Mouse (Mus musculus) MEL (cell line): ENCODE data around the gene Rnf166. TPM values are rescaled to one million over a fixed set of nuclear protein-coding genes. Genes with fewer than 3 reads are reported as not detected.

ENCODE experiments used
- DNase-seq: peaks from one replicate; pipeline ENCODE4 v3.0.0; 2011; ENCODE audit warnings: low read depth, low spot score
- H3K27ac ChIP-seq: 2 replicates; pipeline ENCODE4 v1.5.1; 2012; ENCODE audit warnings: low read depth, mild to moderate bottlenecking, control low read depth, low read length, moderate library complexity; ENCODE audit not compliant: control insufficient read depth
- H3K27me3 ChIP-seq, 2 experiments: fragments of 150-350 bp in 1 of 2; sonication (generic) in 1 of 2; 2 replicates each; pipeline ENCODE4 v1.6.1; 2012; ENCODE audit warnings: low read length in 2 of 2, mild to moderate bottlenecking in 2 of 2, improper control_type of control experiment in 1 of 2, moderate library complexity in 1 of 2; ENCODE audit not compliant: insufficient read depth in 2 of 2, control insufficient read depth in 1 of 2
- H3K36me3 ChIP-seq, 2 experiments: 2 replicates each; pipeline ENCODE4 v1.6.1; 2012 to 2014; ENCODE audit warnings: low read length in 2 of 2, improper control_type of control experiment in 1 of 2, inconsistent platforms in 1 of 2, mild to moderate bottlenecking in 1 of 2; ENCODE audit not compliant: insufficient read depth in 2 of 2, control insufficient read depth in 1 of 2
- H3K4me1 ChIP-seq, 2 experiments: fragments of 150-350 bp in 1 of 2; sonication (generic) in 1 of 2; 2 replicates each; pipeline ENCODE4 v1.6.1; 2012; ENCODE audit warnings: low read length in 2 of 2, improper control_type of control experiment in 1 of 2, mild to moderate bottlenecking in 1 of 2; ENCODE audit not compliant: insufficient read depth in 2 of 2, control insufficient read depth in 1 of 2
- H3K4me3 ChIP-seq, 2 experiments: fragments of 150-350 bp in 1 of 2; sonication (generic) in 1 of 2; 2 replicates each; pipeline ENCODE4 v1.5.1; 2012; ENCODE audit warnings: low read depth in 2 of 2, low read length in 2 of 2, mild to moderate bottlenecking in 2 of 2, moderate library complexity in 2 of 2, control low read depth in 1 of 2, improper control_type of control experiment in 1 of 2; ENCODE audit not compliant: control insufficient read depth in 1 of 2, insufficient read depth in 1 of 2
- H3K79me2 ChIP-seq: 2 replicates; pipeline ENCODE4 v1.6.1; 2012; ENCODE audit warnings: mild to moderate bottlenecking, low read length, moderate library complexity; ENCODE audit not compliant: control insufficient read depth, poor library complexity, insufficient read depth
- H3K9ac ChIP-seq: 2 replicates; pipeline ENCODE4 v1.6.1; 2012; ENCODE audit warnings: low read depth, mild to moderate bottlenecking, control low read depth, low read length, moderate library complexity; ENCODE audit not compliant: control insufficient read depth, poor library complexity, severe bottlenecking
- H3K9me3 ChIP-seq: fragments of 150-350 bp; sonication (generic); replicated peaks from 2 replicates; pipeline ENCODE4 v1.6.1; 2012; ENCODE audit warnings: mild to moderate bottlenecking, low read length, improper control_type of control experiment, moderate library complexity; ENCODE audit not compliant: insufficient read depth
- BHLHE40 ChIP-seq: IDR thresholded peaks from 2 replicates; pipeline ENCODE4 v1.6.1; 2012; ENCODE audit warnings: low read depth, mild to moderate bottlenecking, inconsistent platforms, low read length, improper control_type of control experiment, borderline replicate concordance
- CHD1 ChIP-seq: IDR thresholded peaks from 2 replicates; pipeline ENCODE4 v1.6.1; 2012; ENCODE audit warnings: low read depth, mild to moderate bottlenecking, inconsistent platforms, low read length, improper control_type of control experiment
- CHD2 ChIP-seq: IDR thresholded peaks from 2 replicates; pipeline ENCODE4 v1.6.1; 2011; ENCODE audit warnings: low read length, improper control_type of control experiment
- CTCF ChIP-seq, 3 experiments: IDR thresholded peaks in 2 of 3; conservative IDR thresholded peaks in 1 of 3; 2 replicates each; pipeline ENCODE4 v1.5.1; 2011 to 2012; ENCODE audit warnings: low read length in 3 of 3, low read depth in 2 of 3, mild to moderate bottlenecking in 2 of 3, improper control_type of control experiment in 1 of 3, inconsistent platforms in 1 of 3, mixed read lengths in 1 of 3, moderate library complexity in 1 of 3; ENCODE audit not compliant: control insufficient read depth in 1 of 3, insufficient read depth in 1 of 3, poor library complexity in 1 of 3, severe bottlenecking in 1 of 3
- E2F4 ChIP-seq: IDR thresholded peaks from 2 replicates; pipeline ENCODE4 v1.6.1; 2011; ENCODE audit warnings: low read depth, low read length, improper control_type of control experiment, borderline replicate concordance
- ELF1 ChIP-seq: IDR thresholded peaks from 2 replicates; pipeline ENCODE4 v1.6.1; 2014; ENCODE audit warnings: low read depth, mild to moderate bottlenecking, inconsistent platforms, low read length, improper control_type of control experiment, moderate library complexity
- EP300 ChIP-seq, 2 experiments: IDR thresholded peaks; 2 replicates each; pipeline ENCODE4 v1.6.1; 2011; ENCODE audit warnings: improper control_type of control experiment in 2 of 2, low read length in 2 of 2, low read depth in 1 of 2, mild to moderate bottlenecking in 1 of 2
- ETS1 ChIP-seq: IDR thresholded peaks from 2 replicates; pipeline ENCODE4 v1.6.1; 2012; ENCODE audit warnings: low read depth, mild to moderate bottlenecking, inconsistent platforms, low read length, improper control_type of control experiment, moderate library complexity
- GABPA ChIP-seq: IDR thresholded peaks from 2 replicates; pipeline ENCODE4 v1.6.1; 2012; ENCODE audit warnings: low read depth, mild to moderate bottlenecking, inconsistent platforms, low read length, improper control_type of control experiment, moderate library complexity
- GATA1 ChIP-seq: IDR thresholded peaks from 2 replicates; pipeline ENCODE4 v1.6.1; 2011; ENCODE audit warnings: low read depth, low read length, improper control_type of control experiment
- HCFC1 ChIP-seq: IDR thresholded peaks from 2 replicates; pipeline ENCODE4 v1.6.1; 2012; ENCODE audit warnings: low read depth, mild to moderate bottlenecking, inconsistent platforms, low read length, improper control_type of control experiment, moderate library complexity
- JUND ChIP-seq: IDR thresholded peaks from 2 replicates; pipeline ENCODE4 v1.6.1; 2011; ENCODE audit warnings: low read depth, mild to moderate bottlenecking, improper control_type of control experiment, low read length
- KAT2A ChIP-seq: conservative IDR thresholded peaks from 2 replicates; pipeline ENCODE4 v1.6.1; 2012; ENCODE audit warnings: low read depth, low read length, improper control_type of control experiment, inconsistent platforms
- MAX ChIP-seq: IDR thresholded peaks from 2 replicates; pipeline ENCODE4 v1.6.1; 2011; ENCODE audit warnings: low read length, improper control_type of control experiment
- MEF2A ChIP-seq: IDR thresholded peaks from 2 replicates; pipeline ENCODE4 v1.6.1; 2014; ENCODE audit warnings: low read depth, mild to moderate bottlenecking, inconsistent platforms, low read length, improper control_type of control experiment; ENCODE audit not compliant: poor library complexity, insufficient replicate concordance, severe bottlenecking; ENCODE audit errors: extremely low read depth
- MXI1 ChIP-seq: IDR thresholded peaks from 2 replicates; pipeline ENCODE4 v1.6.1; 2011; ENCODE audit warnings: mild to moderate bottlenecking, low read depth, low read length, improper control_type of control experiment
- MYB ChIP-seq: IDR thresholded peaks from 2 replicates; pipeline ENCODE4 v1.6.1; 2011; ENCODE audit warnings: mild to moderate bottlenecking, low read depth, low read length, improper control_type of control experiment
- MYC ChIP-seq: IDR thresholded peaks from 2 replicates; pipeline ENCODE4 v1.6.1; 2011; ENCODE audit warnings: low read depth, mild to moderate bottlenecking, low read length, improper control_type of control experiment, moderate library complexity
- NELFE ChIP-seq: IDR thresholded peaks from 2 replicates; pipeline ENCODE4 v1.6.1; 2011; ENCODE audit warnings: low read depth, low read length, improper control_type of control experiment
- NRF1 ChIP-seq: IDR thresholded peaks from 2 replicates; pipeline ENCODE4 v1.6.1; 2014; ENCODE audit warnings: low read depth, mild to moderate bottlenecking, inconsistent platforms, low read length, improper control_type of control experiment, moderate library complexity; ENCODE audit not compliant: poor library complexity, insufficient read depth, severe bottlenecking
- POLR2AphosphoS2 ChIP-seq: IDR thresholded peaks from 2 replicates; pipeline ENCODE4 v1.6.1; 2011; ENCODE audit warnings: low read length, improper control_type of control experiment
- POLR2AphosphoS5 ChIP-seq: IDR thresholded peaks from 2 replicates; pipeline ENCODE4 v1.6.1; 2012; ENCODE audit warnings: low read depth, borderline replicate concordance, mild to moderate bottlenecking, inconsistent platforms, low read length, moderate library complexity, mixed read lengths
- RAD21 ChIP-seq: IDR thresholded peaks from 2 replicates; pipeline ENCODE4 v1.6.1; 2011; ENCODE audit warnings: mild to moderate bottlenecking, low read depth, low read length, improper control_type of control experiment
- RCOR1 ChIP-seq: IDR thresholded peaks from 2 replicates; pipeline ENCODE4 v1.6.1; 2012; ENCODE audit warnings: low read depth, mild to moderate bottlenecking, inconsistent platforms, low read length, improper control_type of control experiment
- SIN3A ChIP-seq: IDR thresholded peaks from 2 replicates; pipeline ENCODE4 v1.6.1; 2012; ENCODE audit warnings: low read length, improper control_type of control experiment, inconsistent platforms
- SMC3 ChIP-seq: IDR thresholded peaks from 2 replicates; pipeline ENCODE4 v1.6.1; 2011; ENCODE audit warnings: low read depth, low read length, improper control_type of control experiment
- TAL1 ChIP-seq: IDR thresholded peaks from 2 replicates; pipeline ENCODE4 v1.6.1; 2012; ENCODE audit warnings: mild to moderate bottlenecking, inconsistent platforms, low read length, moderate library complexity, mixed read lengths
- TCF12 ChIP-seq: IDR thresholded peaks from 2 replicates; pipeline ENCODE4 v1.6.1; 2014; ENCODE audit warnings: low read depth, mild to moderate bottlenecking, inconsistent platforms, low read length, improper control_type of control experiment, moderate library complexity
- UBTF ChIP-seq: IDR thresholded peaks from 2 replicates; pipeline ENCODE4 v1.6.1; 2012; ENCODE audit warnings: low read depth, mild to moderate bottlenecking, inconsistent platforms, low read length, improper control_type of control experiment, moderate library complexity, borderline replicate concordance; ENCODE audit not compliant: insufficient read depth
- USF2 ChIP-seq, 2 experiments: IDR thresholded peaks; 2 replicates each; pipeline ENCODE4 v1.6.1; 2011 to 2012; ENCODE audit warnings: improper control_type of control experiment in 2 of 2, low read length in 2 of 2, borderline replicate concordance in 1 of 2, inconsistent platforms in 1 of 2, low read depth in 1 of 2, mild to moderate bottlenecking in 1 of 2; ENCODE audit not compliant: insufficient read depth in 1 of 2
- ZC3H11A ChIP-seq: IDR thresholded peaks from 2 replicates; pipeline ENCODE4 v1.6.1; 2012; ENCODE audit warnings: low read depth, mild to moderate bottlenecking, inconsistent platforms, low read length, improper control_type of control experiment
- ZKSCAN1 ChIP-seq: IDR thresholded peaks from 2 replicates; pipeline ENCODE4 v1.6.1; 2012; ENCODE audit warnings: low read depth, mild to moderate bottlenecking, inconsistent platforms, low read length, improper control_type of control experiment, moderate library complexity
- ZMIZ1 ChIP-seq: IDR thresholded peaks from 2 replicates; pipeline ENCODE4 v1.6.1; 2012; ENCODE audit warnings: low read depth, mild to moderate bottlenecking, inconsistent platforms, low read length, improper control_type of control experiment, moderate library complexity
- ZNF384 ChIP-seq: IDR thresholded peaks from 2 replicates; pipeline ENCODE4 v1.6.1; 2012; ENCODE audit warnings: low read depth, mild to moderate bottlenecking, inconsistent platforms, low read length, improper control_type of control experiment
- polyA plus RNA-seq, 2 experiments: library from polyadenylated mRNA; stranded (reverse) in 1 of 2; unstranded in 1 of 2; fragments of >175 nt in 1 of 2; fragments of >200 nt in 1 of 2; gene quantifications; 2 replicates each; pipeline versions ENCODE4 v1.2.1 to v1.2.4; 2012; ENCODE audit warnings: low replicate concordance in 2 of 2, low read depth in 1 of 2; ENCODE audit not compliant: insufficient read length in 2 of 2, insufficient read depth in 1 of 2, missing spikeins in 1 of 2
- total RNA-seq: library from RNA; depleted of rRNA; stranded (reverse); fragments of 300-350 nt; gene quantifications from 2 replicates; pipeline ENCODE4 v1.2.3, GENCODE M21; 2012; rRNA removed

Gene Rnf166
- total RNA-seq (12.0 and 18.6 TPM in 2 replicates), polyA plus RNA-seq (10 to 100 TPM in 1 of 2 experiments, not detected in 1; 37.7 TPM)

GRCm38 (mm10) chr8:122475580-122476320 is at the start of gene Rnf166, which contains the start of gene Ctu2:
Rnf166 (minus strand) TSS chr8:122476064.
Ctu2 (plus strand) TSS chr8:122476143.
- peaks cover 6 to 17% of the 10 kb centered on the region in 2 experiments for H3K4me1 ChIP-seq
- H3K4me3 ChIP-seq: peak within 1 kb of the TSS; percentile 90 to 97
- H3K27ac ChIP-seq: peak within 1 kb of the TSS; percentile 69
- H3K79me2 ChIP-seq: peaks cover 21% of the 10 kb centered on the region
- DNase-seq: peak; percentile 92
- H3K36me3 ChIP-seq: peaks cover 0 to 13% of the 10 kb centered on the region in 2 experiments; a peak in 3 of 4 replicates
- no peaks in the 10 kb centered on the region for H3K27me3 ChIP-seq
- peak within 1 kb of the TSS; percentile 92 for H3K9ac ChIP-seq
- no peaks in the 10 kb centered on the region for H3K9me3 ChIP-seq
- TF ChIP-seq RCOR1 (0 out of 2 replicates have a peak, but pooled peaks have one; percentile 7), ELF1 (peak; percentile 72), ZC3H11A (peak; percentile 47), NELFE (peak; percentile 74), POLR2AphosphoS2 (peak; percentile 48; the same call in 1 of the 2 replicates), CTCF (IDR thresholded peaks at IDR 0.05 in 2 of 3, conservative IDR thresholded peaks at IDR 0.05 in 1 of 3; ENCODE audit: control insufficient read depth in 1 of 3, insufficient read depth in 1 of 3, low read depth in 2 of 3, low read length in 3 of 3, poor library complexity in 1 of 3, severe bottlenecking in 1 of 3) (peak in 1 of 3 experiments; percentile 3; a peak in 1 of 6 replicates), MEF2A (0 out of 2 replicates have a peak, but pooled peaks have one; percentile 56), KAT2A (no peak; the same call in 1 of the 2 replicates), SMC3 (no peak), TAL1 (no peak), TCF12 (peak; percentile 59), ZMIZ1 (peak; percentile 33; the same call in 1 of the 2 replicates), GABPA (peak; percentile 76; the same call in 1 of the 2 replicates), E2F4 (no peak), RAD21 (no peak), ZKSCAN1 (no peak), NRF1 (peak; percentile 56), MAX (peak; percentile 83; the same call in 1 of the 2 replicates), BHLHE40 (no peak), EP300 (IDR thresholded peaks at IDR 0.05; ENCODE audit: low read depth in 1 of 2, low read length in 2 of 2) (no peak), UBTF (no peak), MXI1 (peak; percentile 99), SIN3A (peak; percentile 98), POLR2AphosphoS5 (no peak), JUND (no peak), CHD1 (no peak), MYC (peak; percentile 46; the same call in 1 of the 2 replicates), MYB (no peak), ZNF384 (no peak), ETS1 (peak; percentile 71; the same call in 1 of the 2 replicates), USF2 (IDR thresholded peaks at IDR 0.05; ENCODE audit: borderline replicate concordance in 1 of 2, insufficient read depth in 1 of 2, low read depth in 1 of 2, low read length in 2 of 2) (no peak), GATA1 (no peak), HCFC1 (peak; percentile 91), CHD2 (no peak)
